Mouse (Mus musculus): ENCODE data around the gene Rnf186.

Rnf186 gene

DNA sequence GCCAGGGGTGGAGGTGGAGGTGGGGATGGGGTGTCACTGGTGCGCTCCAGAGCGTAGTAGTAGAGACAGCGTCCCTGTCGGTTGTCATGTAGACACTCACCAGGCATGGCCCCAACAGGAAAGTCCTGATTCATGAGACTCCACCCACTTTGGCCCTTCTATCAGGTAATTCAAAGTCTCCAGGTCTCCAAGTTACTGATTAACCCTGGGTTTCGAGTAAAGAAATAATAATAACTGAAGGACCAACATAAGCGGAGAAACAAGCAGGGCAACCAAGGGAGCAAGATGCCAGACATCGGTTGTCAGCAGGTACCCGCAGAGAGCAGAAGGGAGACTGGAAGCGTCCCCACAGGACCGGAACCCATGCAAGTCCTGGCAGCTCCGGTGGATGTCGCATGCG is at the start of gene Rnf186:
TSS of gene Rnf186 (plus strand) at position 247 of the 400 bp plus-strand sequence.
- no peak for DNase-seq (ENCODE audit: low spot score in 2 of 2)

GRCm38 (mm10) chr4:138917282-138917681 is 49.6 kb upstream of the Rnf186 start:
- no peak for DNase-seq (ENCODE audit: low spot score in 2 of 2)

DNA sequence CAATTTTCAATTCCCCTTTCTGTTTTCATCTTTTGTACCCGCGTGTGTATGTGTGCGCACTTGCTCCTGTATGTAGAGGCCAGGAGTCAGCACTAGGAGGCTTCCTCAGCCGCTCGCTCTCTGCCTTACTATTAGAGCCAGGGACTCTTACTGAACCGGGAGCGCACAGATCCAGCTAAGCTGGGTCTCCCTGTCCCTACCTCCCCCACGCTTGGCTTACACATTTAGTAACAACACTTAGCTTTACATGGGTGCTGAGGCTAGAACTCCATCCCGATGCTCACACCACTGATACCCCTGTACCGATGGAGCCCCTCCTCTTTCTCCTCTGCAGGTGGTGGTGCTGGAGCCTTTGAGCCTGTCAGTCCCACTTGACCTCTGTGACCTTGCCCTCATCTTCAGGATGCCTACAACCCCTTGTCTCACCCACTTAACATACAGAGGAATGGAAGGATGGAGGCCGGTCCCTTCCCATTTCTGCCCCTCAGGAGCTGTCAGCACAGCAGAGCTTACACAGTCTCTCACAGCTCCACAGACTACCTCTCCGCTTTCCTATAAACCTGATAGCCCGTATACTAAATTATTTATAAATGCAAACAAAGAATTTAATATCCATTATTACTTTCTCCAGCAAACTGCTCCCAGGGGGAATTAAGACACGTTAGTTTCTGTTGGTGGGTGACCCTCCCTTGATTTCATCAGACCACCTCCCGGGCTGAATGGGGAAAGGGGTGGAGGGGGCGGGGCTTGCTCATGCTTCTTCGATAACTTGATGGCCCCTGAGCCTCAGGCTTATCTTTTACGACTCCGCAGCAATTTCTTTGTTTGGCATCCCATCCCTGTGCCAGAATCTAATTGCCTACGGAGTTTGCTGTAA is 45.4 kb upstream of the Rnf186 start:
- no peak for DNase-seq (ENCODE audit: low spot score in 2 of 2)

- peak; percentile 81 to 91 for DNase-seq (ENCODE audit: low spot score in 2 of 2)
These were observed 44.8 kb upstream of the Rnf186 start for GRCm38 (mm10) chr4:138922131-138922459.

- no peak for DNase-seq (ENCODE audit: low spot score in 2 of 2)
These were observed 41.4 kb upstream of the Rnf186 start for GRCm38 (mm10) chr4:138925561-138925960.

- no peak for DNase-seq (ENCODE audit: low spot score in 2 of 2)
These were observed 33.0 kb upstream of the Rnf186 start for GRCm38 (mm10) chr4:138933862-138934261.

DNA sequence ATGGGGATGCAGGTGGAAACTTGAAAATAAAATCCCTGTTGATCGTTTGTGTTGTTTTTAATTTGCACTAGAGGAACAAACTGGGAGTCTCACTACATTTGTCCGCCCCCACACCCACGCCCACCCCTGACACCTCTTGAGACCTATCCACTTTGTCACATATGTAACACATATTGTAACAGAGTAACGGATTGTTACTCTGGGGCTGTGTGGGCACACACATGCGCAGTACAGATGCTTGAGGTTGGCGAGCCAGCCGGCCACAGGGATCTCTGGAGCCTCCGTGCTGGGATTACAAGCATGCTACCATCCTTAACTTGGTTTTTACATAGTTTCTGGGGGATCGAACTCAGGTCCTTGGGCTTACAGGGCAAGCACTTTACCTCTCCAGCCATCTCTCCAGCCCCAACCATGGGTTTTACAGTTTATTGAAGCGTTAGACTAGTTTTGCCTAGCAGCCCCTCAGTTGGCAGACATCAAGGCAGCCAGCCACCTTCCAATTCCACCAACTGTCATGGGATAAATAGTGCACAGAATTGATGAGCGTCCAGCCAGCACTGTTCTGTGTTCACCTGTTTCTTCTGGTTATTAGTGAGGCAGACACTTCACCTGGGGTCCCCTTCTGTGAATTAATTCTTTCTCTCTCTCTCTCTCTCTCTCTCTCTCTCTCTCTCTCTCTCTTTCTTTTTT is 32.3 kb upstream of the Rnf186 start:
- DNase-seq (ENCODE audit: low spot score in 2 of 2) = no peak

- no peak for DNase-seq (ENCODE audit: low spot score in 2 of 2)
These were observed 28.2 kb upstream of the Rnf186 start for GRCm38 (mm10) chr4:138938495-138939269.

DNA sequence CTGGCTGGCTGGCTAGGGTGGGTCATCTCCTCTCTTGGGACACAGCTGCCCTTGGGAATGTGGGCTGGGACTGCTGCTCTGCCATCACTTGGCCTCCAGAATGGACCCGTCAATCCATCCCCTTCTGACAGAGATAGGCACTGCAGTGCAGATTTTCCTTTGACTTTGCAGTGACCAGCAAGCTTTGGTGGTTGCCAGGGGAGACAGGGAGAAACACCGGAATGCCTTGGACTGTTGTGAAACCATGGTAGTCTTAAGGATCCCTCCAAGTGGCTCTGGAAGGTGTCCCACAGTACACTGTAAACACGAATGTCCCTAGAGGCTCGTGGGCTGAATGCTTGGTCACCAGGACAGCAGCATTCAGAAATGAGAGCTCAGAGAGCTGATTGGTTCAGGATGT is 27.4 kb upstream of the Rnf186 start:
- no peak for DNase-seq (ENCODE audit: low spot score in 2 of 2)

GRCm38 (mm10) chr4:138941401-138941800 is 25.5 kb upstream of the Rnf186 start:
- DNase-seq (ENCODE audit: low spot score in 2 of 2) = no peak

DNA sequence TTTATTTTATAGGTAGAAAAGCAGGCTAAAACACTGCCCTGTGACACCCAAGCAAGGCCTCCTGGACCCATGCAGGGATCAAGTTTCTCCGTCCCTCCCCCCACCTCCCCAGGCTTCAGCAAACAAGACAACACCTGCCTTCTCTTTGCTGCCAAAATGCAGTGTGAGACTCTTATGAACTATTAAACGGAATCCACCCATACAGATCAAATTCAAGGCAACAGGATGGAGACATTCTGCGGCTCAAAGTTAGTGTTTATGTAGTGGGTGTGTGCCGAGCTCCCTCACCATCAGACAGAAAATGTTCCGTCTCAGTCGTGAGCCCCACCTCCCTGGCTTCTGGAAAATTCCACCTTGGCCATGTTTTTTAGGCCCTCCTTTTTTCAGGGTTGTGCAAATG is 24.9 kb upstream of the Rnf186 start:
- no peak for DNase-seq (ENCODE audit: low spot score in 2 of 2)

DNA sequence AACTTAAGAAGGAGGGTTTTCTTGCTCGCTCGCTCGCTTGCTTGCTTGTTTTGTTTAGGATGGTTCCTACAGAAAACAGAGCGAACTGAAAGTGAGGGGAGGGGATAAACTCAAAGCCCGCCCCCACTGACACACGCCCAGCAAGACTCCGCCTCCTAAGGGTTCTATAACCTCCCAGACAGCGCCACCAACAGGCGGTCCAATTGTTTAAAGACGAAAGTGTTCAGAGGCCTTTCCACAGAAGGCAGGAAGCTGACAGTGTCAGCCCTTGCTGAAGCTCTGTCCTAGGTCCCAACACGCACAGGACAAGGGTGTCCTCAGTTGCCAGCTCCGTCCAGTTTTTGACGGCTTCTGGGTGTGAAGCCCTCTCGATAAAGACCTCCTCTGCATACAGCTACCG is 23.2 kb upstream of the Rnf186 start:
- peak; percentile 85 to 91 for DNase-seq (ENCODE audit: low spot score in 2 of 2)

DNA sequence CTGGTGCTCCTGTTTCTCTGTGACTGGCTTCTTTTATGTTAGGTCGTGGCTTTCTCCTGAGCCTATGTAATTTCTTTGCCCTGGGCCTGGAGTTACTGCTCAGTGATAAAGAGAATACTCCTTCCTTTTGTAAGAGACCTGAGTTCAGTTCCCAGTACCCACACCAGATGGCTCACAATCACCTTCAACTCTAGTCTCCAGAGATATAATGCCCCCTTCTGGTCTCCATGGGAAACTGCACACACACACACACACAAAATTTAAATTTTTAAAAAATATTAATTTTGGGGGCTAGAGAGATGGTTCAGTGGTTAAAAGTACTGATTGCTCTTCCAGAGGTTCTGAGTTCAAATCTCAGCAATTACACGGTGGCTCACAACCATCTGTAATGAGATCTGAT is 18.7 kb upstream of the Rnf186 start:
- no peak for DNase-seq (ENCODE audit: low spot score in 2 of 2)

- DNase-seq (ENCODE audit: low spot score in 2 of 2) = no peak
These were observed 8.3 kb upstream of the Rnf186 start for GRCm38 (mm10) chr4:138958612-138959011.

DNA sequence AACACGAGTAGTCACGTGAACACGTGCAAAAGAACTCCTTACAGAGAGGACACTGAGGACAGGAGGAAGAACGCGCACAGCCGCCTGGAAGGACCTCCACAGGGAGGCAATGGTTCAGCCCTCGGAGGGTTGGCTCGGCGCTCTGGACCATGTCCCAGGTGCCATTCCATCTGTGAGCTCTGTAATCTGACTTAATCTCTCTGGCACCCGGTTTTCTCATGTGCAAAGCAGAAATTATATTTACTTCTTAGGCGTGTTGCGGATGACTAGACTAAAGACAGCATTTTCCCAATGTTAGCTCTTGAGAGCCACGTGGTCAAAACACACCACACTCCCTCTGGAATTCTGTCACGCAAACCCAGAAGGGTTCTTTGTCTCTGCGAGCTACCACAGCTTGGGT is 7.8 kb upstream of the Rnf186 start:
- no peak for DNase-seq (ENCODE audit: low spot score in 2 of 2)

GRCm38 (mm10) chr4:138959926-138960325 is 7.0 kb upstream of the Rnf186 start:
- no peak for DNase-seq (ENCODE audit: low spot score in 2 of 2)

DNA sequence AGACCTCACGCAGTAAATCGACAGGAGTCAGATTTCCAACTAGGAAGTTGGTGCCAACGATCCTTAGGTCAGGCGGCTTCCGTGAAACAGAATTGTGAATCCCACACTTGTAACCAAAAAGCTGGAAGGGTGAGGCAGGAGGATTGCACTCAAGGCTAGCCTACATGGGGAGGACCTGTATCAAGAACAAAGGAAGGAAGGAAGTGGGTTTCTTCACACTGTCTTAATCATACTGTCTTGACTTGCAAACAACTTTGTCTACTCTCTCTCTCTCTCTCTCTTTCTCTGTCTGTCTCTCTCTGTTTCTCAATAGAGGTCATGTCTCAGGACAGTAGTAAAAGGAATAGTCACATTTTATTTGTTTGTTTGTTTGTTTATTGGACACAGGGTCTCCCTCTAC is 4.2 kb upstream of the Rnf186 start:
- no peak for DNase-seq (ENCODE audit: low spot score in 2 of 2)

DNA sequence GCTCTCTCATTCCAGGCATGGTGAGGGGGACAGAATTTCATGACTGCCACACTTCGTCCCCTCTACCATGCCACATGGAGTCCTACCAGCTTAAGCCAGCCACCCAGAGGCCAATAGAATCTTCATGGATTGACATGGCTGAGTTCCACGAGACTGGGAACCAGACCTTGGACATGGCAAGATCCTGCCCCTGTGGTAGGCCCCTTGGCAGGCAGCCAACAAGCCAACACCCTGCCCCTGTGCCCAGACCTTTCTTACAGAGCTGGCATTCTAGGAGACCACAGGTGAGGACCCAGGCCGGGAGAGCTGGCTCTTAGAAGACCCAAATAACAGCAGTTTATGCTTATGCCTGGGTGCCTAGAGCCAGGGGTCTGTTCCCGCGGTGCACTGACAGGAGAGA is 1.0 kb upstream of the Rnf186 start:
- no peak for DNase-seq (ENCODE audit: low spot score in 2 of 2)

DNA sequence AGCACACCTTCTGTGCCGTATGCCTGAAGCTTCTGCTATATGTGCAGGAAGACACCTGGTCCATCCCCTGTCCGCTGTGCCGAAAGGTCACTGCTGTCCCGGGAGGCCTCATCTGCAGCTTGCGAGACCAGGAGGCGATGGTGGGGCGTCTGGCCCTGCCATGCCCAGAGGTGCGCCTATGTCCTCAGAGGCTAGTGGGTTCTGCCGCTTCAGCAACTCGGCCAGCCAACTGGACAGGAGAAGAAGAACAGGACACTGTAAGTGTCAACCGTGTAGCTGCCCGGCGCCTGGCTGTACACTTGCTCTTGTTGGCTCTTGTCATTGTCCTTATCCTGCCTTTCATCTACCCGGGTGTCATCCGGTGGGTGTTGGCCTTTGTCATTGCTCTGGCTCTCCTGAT is 573 bp downstream of the Rnf186 start:
- DNase-seq (ENCODE audit: low spot score in 2 of 2) = no peak

- no peak for DNase-seq (ENCODE audit: low spot score in 2 of 2)
These were observed 2.1 kb downstream of the Rnf186 start for GRCm38 (mm10) chr4:138968772-138969556.

DNA sequence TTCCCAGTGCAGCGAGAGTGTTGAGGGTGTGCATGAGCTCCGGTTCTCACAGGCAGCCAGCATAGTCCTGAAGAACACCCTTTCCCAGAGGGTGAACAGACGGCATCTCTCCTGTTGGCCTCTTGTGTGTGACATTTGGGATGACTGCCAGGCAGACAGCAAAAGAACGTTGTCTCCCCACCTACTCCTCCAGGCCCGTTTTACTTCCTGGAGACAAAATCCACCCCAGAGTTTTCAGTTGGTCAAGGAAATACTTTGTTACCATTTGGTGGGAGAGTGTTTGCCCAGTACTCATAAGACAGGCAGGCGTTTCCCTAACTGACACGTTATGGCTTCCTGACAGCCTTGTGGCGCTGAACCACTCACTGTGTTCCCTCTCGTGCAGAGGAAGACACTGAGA is 2.8 kb downstream of the Rnf186 start:
- DNase-seq (ENCODE audit: low spot score in 2 of 2) = no peak

- DNase-seq (ENCODE audit: low spot score in 2 of 2) = no peak
These were observed 4.5 kb downstream of the Rnf186 start for GRCm38 (mm10) chr4:138971371-138971770.

Data from natural killer cell, adult 2 months (primary cell).